Mouse (Mus musculus): ENCODE data around the gene Enpp6. TPM values are rescaled to one million over a fixed set of nuclear protein-coding genes. Genes with fewer than 3 reads are reported as not detected.
"Not testable (repeated sequence)": the region's sequence is repeated elsewhere in the genome, so short reads cannot be mapped to it uniquely, and the experiment has no call there.

The Enpp6 gene
- polyA plus RNA-seq, 1 experiment from 2014 or later = 1.9 TPM

DNA sequence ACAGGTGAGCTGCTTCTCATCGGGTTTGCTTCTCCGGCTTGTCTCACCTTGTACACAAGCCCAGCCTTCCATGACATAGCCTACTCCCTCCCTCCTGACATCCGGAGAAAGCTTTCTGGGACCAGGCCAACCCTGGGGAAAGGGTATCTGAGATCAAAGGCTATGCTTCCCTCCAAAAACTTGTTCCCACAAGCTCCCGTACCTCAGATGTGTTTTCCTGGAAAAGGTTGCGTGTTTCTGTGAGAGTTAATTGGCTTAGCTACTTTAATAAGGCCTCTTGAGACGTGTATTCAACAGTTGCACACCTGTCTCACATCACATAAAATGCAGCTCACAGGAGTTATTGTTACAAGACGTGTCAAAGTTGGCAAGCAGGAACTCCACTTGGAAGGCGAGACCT lies 49.8 kb downstream of the Enpp6 start:
- H3K9me3 ChIP-seq = peaks cover 7% of the 10 kb centered on the region; the same call in 1 of the 2 replicates
- H3K4me3 ChIP-seq = no peak overlapping the region
- H3K36me3 ChIP-seq = no peaks in the 10 kb centered on the region
- no peaks in the 10 kb centered on the region for H3K4me1 ChIP-seq
- WGBS = 79% methylated on average over 8 of the region's 8 CpGs
- no peak overlapping the region for H3K4me2 ChIP-seq
- H3K27ac ChIP-seq (replicated peaks) = no peak overlapping the region
- ATAC-seq (ENCODE audit: extremely low read depth, insufficient number of reproducible peaks, low FRiP score, low TSS enrichment) = no peak
- H3K27me3 ChIP-seq (replicated peaks) = no peaks in the 10 kb centered on the region
- H3K9ac ChIP-seq = no peak overlapping the region

DNA sequence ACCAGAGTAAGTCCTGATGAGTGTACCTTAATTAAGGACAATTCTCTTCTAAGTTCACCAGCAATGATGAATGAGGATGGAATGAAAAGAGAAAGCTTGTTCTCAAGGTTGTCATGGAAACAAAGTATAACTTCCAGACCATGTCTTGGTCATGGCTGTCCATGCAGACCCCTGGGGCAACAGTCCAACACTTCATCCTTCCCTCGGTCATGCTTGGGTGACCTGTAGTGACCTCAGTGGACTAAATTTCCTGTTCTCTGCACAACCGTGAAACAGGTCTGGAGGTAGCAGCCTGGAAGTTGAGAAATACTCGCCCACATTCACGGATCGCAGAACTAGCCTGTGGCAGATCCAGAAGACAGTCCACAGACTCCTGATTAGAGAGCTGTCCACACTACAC lies 50.7 kb downstream of the Enpp6 start:
- H3K9ac ChIP-seq = no peak overlapping the region
- no peak overlapping the region for H3K4me3 ChIP-seq
- no peak overlapping the region for H3K27ac ChIP-seq (replicated peaks)
- no peak for ATAC-seq (ENCODE audit: extremely low read depth, insufficient number of reproducible peaks, low FRiP score, low TSS enrichment)
- H3K36me3 ChIP-seq = no peaks in the 10 kb centered on the region
- no peak overlapping the region for H3K4me2 ChIP-seq
- H3K4me1 ChIP-seq = no peaks in the 10 kb centered on the region
- H3K9me3 ChIP-seq = peaks cover 7% of the 10 kb centered on the region; the same call in 1 of the 2 replicates
- no peaks in the 10 kb centered on the region for H3K27me3 ChIP-seq (replicated peaks)
- WGBS = 69% methylated on average over 5 of the region's 5 CpGs

- 76% methylated on average over 4 of the region's 4 CpGs for WGBS
- not testable (repeated sequence) for H3K27ac ChIP-seq (replicated peaks); H3K27me3 ChIP-seq (replicated peaks); ATAC-seq (ENCODE audit: extremely low read depth, insufficient number of reproducible peaks, low FRiP score, low TSS enrichment); H3K36me3 ChIP-seq; H3K4me3 ChIP-seq; H3K4me1 ChIP-seq; H3K4me2 ChIP-seq; H3K9ac ChIP-seq
- H3K9me3 ChIP-seq = peaks cover 15% of the 10 kb centered on the region
Measured at GRCm38 (mm10) chr8:47040215-47040614, 53.5 kb downstream of the Enpp6 start.

DNA sequence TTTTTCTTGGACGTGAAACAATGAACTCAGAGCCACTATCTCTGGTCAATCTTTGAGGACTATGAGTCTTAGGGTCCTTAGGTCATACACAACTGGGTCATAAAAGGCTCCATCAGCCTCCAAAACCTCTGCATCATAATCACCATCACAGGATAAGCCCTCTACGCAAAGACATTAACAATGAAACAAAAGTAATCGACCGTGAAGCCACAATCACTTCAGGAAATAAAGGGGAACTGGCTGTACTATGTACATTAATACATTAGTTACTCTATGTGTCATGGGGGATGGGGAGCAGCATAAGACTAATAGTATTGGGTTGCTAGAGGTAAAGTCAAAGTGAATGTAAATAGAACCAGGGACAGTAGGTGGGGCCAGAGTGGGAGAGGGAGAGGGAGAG lies 59.7 kb downstream of the Enpp6 start:
- no peaks in the 10 kb centered on the region for H3K27me3 ChIP-seq (replicated peaks)
- H3K9ac ChIP-seq = no peak overlapping the region
- no peaks in the 10 kb centered on the region for H3K36me3 ChIP-seq
- H3K27ac ChIP-seq (replicated peaks) = no peak overlapping the region
- WGBS = 76% methylated on average over 4 of the region's 4 CpGs
- ATAC-seq (ENCODE audit: extremely low read depth, insufficient number of reproducible peaks, low FRiP score, low TSS enrichment) = no peak
- peaks cover 8% of the 10 kb centered on the region; the same call in 1 of the 2 replicates for H3K9me3 ChIP-seq
- H3K4me1 ChIP-seq = no peaks in the 10 kb centered on the region
- H3K4me2 ChIP-seq = no peak overlapping the region
- H3K4me3 ChIP-seq = no peak overlapping the region

DNA sequence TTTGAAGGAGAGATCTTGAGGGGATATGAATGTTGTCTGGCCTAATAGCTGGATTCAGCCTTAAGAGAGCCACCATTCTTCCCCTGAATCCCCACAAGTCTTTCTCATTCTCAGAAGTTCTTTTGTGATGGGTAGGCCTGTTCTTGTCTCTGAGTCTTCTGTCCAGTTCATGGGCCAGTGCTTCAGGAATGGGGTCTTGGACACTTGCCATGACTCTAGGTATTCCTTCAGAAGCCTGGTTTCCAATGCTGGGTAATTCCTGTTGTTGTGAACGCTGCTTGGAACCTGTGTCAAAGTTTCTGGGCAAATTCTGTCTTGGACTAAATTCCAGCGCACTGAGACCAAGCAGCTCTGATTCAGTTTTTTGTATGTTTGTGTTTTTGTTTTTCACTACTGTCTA lies 60.5 kb downstream of the Enpp6 start:
- no peaks in the 10 kb centered on the region for H3K27me3 ChIP-seq (replicated peaks)
- no peak overlapping the region for H3K4me3 ChIP-seq
- ATAC-seq (ENCODE audit: extremely low read depth, insufficient number of reproducible peaks, low FRiP score, low TSS enrichment) = no peak
- H3K9ac ChIP-seq = no peak overlapping the region
- no peaks in the 10 kb centered on the region for H3K36me3 ChIP-seq
- H3K9me3 ChIP-seq = peaks cover 8% of the 10 kb centered on the region; the same call in 1 of the 2 replicates
- H3K27ac ChIP-seq (replicated peaks) = no peak overlapping the region
- 85% methylated on average over 2 of the region's 2 CpGs for WGBS
- H3K4me2 ChIP-seq = no peak overlapping the region
- no peaks in the 10 kb centered on the region for H3K4me1 ChIP-seq

GRCm38 (mm10) chr8:47048584-47048983 lies 61.9 kb downstream of the Enpp6 start:
- no peak for ATAC-seq (ENCODE audit: extremely low read depth, insufficient number of reproducible peaks, low FRiP score, low TSS enrichment)
- no peak overlapping the region for H3K4me2 ChIP-seq
- H3K27ac ChIP-seq (replicated peaks) = no peak overlapping the region
- H3K9ac ChIP-seq = no peak overlapping the region
- H3K27me3 ChIP-seq (replicated peaks) = no peaks in the 10 kb centered on the region
- no peaks in the 10 kb centered on the region for H3K36me3 ChIP-seq
- no peak overlapping the region for H3K4me3 ChIP-seq
- H3K9me3 ChIP-seq = peaks cover 4% of the 10 kb centered on the region; the same call in 1 of the 2 replicates
- no peaks in the 10 kb centered on the region for H3K4me1 ChIP-seq
- WGBS = 83% methylated on average over 10 of the region's 10 CpGs

- H3K27ac ChIP-seq (replicated peaks) = no peak overlapping the region
- no peak overlapping the region for H3K9ac ChIP-seq
- no peaks in the 10 kb centered on the region for H3K4me1 ChIP-seq
- no peak for ATAC-seq (ENCODE audit: extremely low read depth, insufficient number of reproducible peaks, low FRiP score, low TSS enrichment)
- no peaks in the 10 kb centered on the region for H3K36me3 ChIP-seq
- no peaks in the 10 kb centered on the region for H3K27me3 ChIP-seq (replicated peaks)
- no peaks in the 10 kb centered on the region for H3K9me3 ChIP-seq
- 67% methylated on average over 3 of the region's 3 CpGs for WGBS
- H3K4me2 ChIP-seq = no peak overlapping the region
- H3K4me3 ChIP-seq = no peak overlapping the region
Measured at GRCm38 (mm10) chr8:47052643-47053042, 66.0 kb downstream of the Enpp6 start.

DNA sequence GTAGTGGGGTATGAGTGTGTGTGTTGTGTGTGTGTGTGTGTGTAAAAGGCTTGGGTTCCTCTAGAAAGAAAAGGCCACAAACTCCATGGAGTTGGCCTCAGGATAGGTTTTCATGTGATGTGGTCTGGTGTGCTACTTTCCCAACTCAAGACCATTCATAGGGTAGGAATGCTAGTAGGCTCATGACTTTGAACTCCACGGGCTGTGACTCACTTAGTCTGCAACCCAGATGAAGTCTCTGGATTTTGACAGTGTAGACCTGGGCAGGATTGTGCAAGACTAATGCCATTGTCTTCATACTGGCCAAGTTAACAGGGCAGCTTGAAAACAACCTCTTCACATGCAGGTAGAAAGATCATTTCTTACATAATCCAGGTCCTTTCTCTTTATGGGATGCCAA lies 69.4 kb downstream of the Enpp6 start:
- H3K9ac ChIP-seq = no peak overlapping the region
- no peaks in the 10 kb centered on the region for H3K9me3 ChIP-seq
- ATAC-seq (ENCODE audit: extremely low read depth, insufficient number of reproducible peaks, low FRiP score, low TSS enrichment) = no peak
- H3K4me1 ChIP-seq = peaks cover 2% of the 10 kb centered on the region; the same call in 1 of the 2 replicates
- H3K4me3 ChIP-seq = no peak overlapping the region
- 69% methylated on average over 1 of the region's 1 CpGs for WGBS
- H3K27me3 ChIP-seq (replicated peaks) = no peaks in the 10 kb centered on the region
- H3K27ac ChIP-seq (replicated peaks) = no peak overlapping the region
- no peak overlapping the region for H3K4me2 ChIP-seq
- H3K36me3 ChIP-seq = no peaks in the 10 kb centered on the region

DNA sequence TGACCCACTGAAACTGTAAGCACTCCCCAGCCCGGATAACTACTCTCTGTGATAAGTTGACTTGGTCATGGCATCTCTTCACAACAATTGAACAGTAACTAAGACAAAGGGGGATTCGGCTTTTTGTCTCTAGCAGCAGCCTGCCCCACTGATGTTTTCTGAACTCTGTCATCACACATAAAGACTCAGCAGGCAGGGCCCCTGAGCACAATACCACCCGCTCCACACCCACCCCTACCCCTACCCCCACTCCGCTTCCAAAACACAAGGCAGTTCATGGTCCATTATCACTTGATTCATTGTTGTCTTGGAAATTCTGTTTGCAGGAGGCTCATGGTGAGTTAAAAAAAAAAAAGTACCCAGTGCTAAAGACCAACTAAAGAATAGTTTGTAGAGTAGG lies 71.8 kb downstream of the Enpp6 start:
- peaks cover 5% of the 10 kb centered on the region; the same call in 1 of the 2 replicates for H3K4me1 ChIP-seq
- H3K27ac ChIP-seq (replicated peaks) = no peak overlapping the region
- H3K4me2 ChIP-seq = no peak overlapping the region
- no peak overlapping the region for H3K4me3 ChIP-seq
- no peak overlapping the region for H3K9ac ChIP-seq
- no peak for ATAC-seq (ENCODE audit: extremely low read depth, insufficient number of reproducible peaks, low FRiP score, low TSS enrichment)
- H3K9me3 ChIP-seq = no peaks in the 10 kb centered on the region
- no peaks in the 10 kb centered on the region for H3K27me3 ChIP-seq (replicated peaks)
- 80% methylated on average over 4 of the region's 4 CpGs for WGBS
- no peaks in the 10 kb centered on the region for H3K36me3 ChIP-seq

GRCm38 (mm10) chr8:47058971-47059370 lies 72.3 kb downstream of the Enpp6 start:
- no peak overlapping the region for H3K4me3 ChIP-seq
- no peak overlapping the region for H3K27ac ChIP-seq (replicated peaks)
- H3K9ac ChIP-seq = no peak overlapping the region
- no peak for ATAC-seq (ENCODE audit: extremely low read depth, insufficient number of reproducible peaks, low FRiP score, low TSS enrichment)
- 94% methylated on average over 2 of the region's 2 CpGs for WGBS
- no peaks in the 10 kb centered on the region for H3K27me3 ChIP-seq (replicated peaks)
- no peaks in the 10 kb centered on the region for H3K9me3 ChIP-seq
- H3K4me1 ChIP-seq = peaks cover 5% of the 10 kb centered on the region; the same call in 1 of the 2 replicates
- no peaks in the 10 kb centered on the region for H3K36me3 ChIP-seq
- H3K4me2 ChIP-seq = no peak overlapping the region

DNA sequence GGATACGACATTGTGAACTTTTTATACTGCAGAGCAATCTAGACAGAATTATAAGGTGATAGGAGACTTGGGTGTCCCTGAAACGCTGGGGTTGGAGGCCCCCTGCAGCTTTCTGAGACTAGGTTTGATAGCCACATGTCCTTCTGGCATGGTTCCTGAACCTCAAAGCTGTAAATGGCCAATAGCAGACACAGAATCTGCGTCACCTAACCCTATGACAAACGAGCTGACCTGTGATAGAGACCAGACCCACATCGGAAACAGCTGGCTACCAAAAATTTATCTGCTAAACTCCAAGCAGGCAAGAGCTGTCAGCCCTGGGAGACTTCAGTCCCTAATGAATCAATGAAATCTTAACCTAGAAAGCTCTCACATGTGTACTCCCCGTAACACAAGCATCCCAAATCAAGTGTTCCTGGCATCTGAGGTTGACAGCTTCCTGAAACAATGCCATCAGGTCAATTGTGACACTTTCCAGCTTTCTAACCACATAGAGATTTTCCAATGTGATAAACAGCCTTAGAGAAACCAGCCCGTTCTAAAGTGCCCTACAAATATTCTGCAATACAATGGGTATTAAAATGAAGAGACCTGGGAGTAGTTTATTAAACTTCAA lies 74.5 kb downstream of the Enpp6 start:
- peaks cover 5% of the 10 kb centered on the region; the same call in 1 of the 2 replicates for H3K4me1 ChIP-seq
- H3K27me3 ChIP-seq (replicated peaks) = no peaks in the 10 kb centered on the region
- no peaks in the 10 kb centered on the region for H3K9me3 ChIP-seq
- WGBS = 35% methylated on average over 7 of the region's 7 CpGs
- ATAC-seq (ENCODE audit: extremely low read depth, insufficient number of reproducible peaks, low FRiP score, low TSS enrichment) = no peak
- H3K4me2 ChIP-seq = no peak overlapping the region
- no peaks in the 10 kb centered on the region for H3K36me3 ChIP-seq
- H3K9ac ChIP-seq = no peak overlapping the region
- H3K4me3 ChIP-seq = no peak overlapping the region
- no peak overlapping the region for H3K27ac ChIP-seq (replicated peaks)

DNA sequence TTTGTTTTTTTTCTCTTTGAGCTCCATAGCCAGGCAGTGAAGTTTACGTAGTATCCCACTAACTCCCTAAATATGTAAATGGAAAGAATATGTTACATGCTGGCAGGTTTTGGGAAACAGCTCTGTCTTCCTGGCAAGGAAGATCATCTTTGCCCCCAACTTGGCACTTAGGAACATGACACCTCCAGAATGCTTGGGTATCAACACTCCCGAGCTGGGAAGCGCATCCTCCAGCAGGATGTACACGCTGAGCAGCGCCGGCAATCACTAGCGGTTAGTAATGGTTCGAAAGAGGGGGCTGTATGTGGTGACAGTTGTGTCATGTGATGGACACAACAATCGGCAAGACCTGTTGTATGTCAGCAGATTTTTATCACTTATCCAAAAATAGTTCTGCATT lies 80.4 kb downstream of the Enpp6 start:
- Histone ChIP-seq H3K27me3 (replicated peaks) (no peaks in the 10 kb centered on the region), H3K4me1 (no peaks in the 10 kb centered on the region), H3K27ac (replicated peaks) (no peak overlapping the region), H3K36me3 (no peaks in the 10 kb centered on the region), H3K9ac (no peak overlapping the region), H3K9me3 (no peaks in the 10 kb centered on the region), H3K4me3 (no peak overlapping the region), H3K4me2 (no peak overlapping the region)
- WGBS = 80% methylated on average over 9 of the region's 9 CpGs
- ATAC-seq (ENCODE audit: extremely low read depth, insufficient number of reproducible peaks, low FRiP score, low TSS enrichment) = no peak

All from heart, embryonic 13.5 days (tissue).